Mouse (Mus musculus): Measurements from ENCODE around the gene 9030612E09Rik. TPM values are rescaled to one million over a fixed set of nuclear protein-coding genes. Genes with fewer than 3 reads are reported as not detected.
A peak's percentile ranks its signal among the peaks of the same experiment; 100 is the strongest.

The 9030612E09Rik gene
- polyA plus RNA-seq, 1 experiment from 2014 or later = 0.62 TPM

GRCm38 (mm10) chr10:43175156-43175601 is 675 bp downstream of the 9030612E09Rik start:
- 4% methylated on average over 18 of the region's 18 CpGs for WGBS
- Histone ChIP-seq H3K9me3 (replicated peaks; ENCODE audit: low read length) (no peaks in the 10 kb centered on the region), H3K9ac (ENCODE audit: low read depth, low read length) (peak overlapping the region; percentile 69), H3K36me3 (ENCODE audit: insufficient read depth, low read length) (no peaks in the 10 kb centered on the region), H3K27ac (no peak overlapping the region), H3K4me1 (replicated peaks; ENCODE audit: insufficient read depth, low read length) (no peaks in the 10 kb centered on the region), H3K4me2 (ENCODE audit: low read length) (peak overlapping the region; percentile 98), H3K4me3 (replicated peaks; ENCODE audit: low read depth, low read length) (peak overlapping the region; percentile 82), H3K27me3 (ENCODE audit: insufficient read depth, low read length) (peaks cover 11% of the 10 kb centered on the region)
- ATAC-seq (replicated peaks; ENCODE audit: low FRiP score, low read depth) (no peak), DNase-seq (ENCODE audit: low spot score) (no peak)
- TF ChIP-seq CTCF (IDR thresholded peaks at IDR 0.05; ENCODE audit: low read depth) = no peak

- no peak overlapping the region for H3K4me3 ChIP-seq (replicated peaks; ENCODE audit: low read depth, low read length)
- H3K27ac ChIP-seq = no peak overlapping the region
- no peak overlapping the region for H3K4me2 ChIP-seq (ENCODE audit: low read length)
- DNase-seq (ENCODE audit: low spot score) (no peak), ATAC-seq (replicated peaks; ENCODE audit: low FRiP score, low read depth) (no peak)
- H3K36me3 ChIP-seq (ENCODE audit: insufficient read depth, low read length) = no peaks in the 10 kb centered on the region
- no peak overlapping the region for H3K9ac ChIP-seq (ENCODE audit: low read depth, low read length)
- no peaks in the 10 kb centered on the region; the same call in none of the 2 replicates for H3K27me3 ChIP-seq (ENCODE audit: insufficient read depth, low read length)
- 43% methylated on average over 5 of the region's 5 CpGs for WGBS
- H3K4me1 ChIP-seq (replicated peaks; ENCODE audit: insufficient read depth, low read length) = no peaks in the 10 kb centered on the region
- no peak for TF ChIP-seq CTCF (IDR thresholded peaks at IDR 0.05; ENCODE audit: low read depth)
- H3K9me3 ChIP-seq (replicated peaks; ENCODE audit: low read length) = no peaks in the 10 kb centered on the region
These were observed 5.9 kb downstream of the 9030612E09Rik start for GRCm38 (mm10) chr10:43180313-43180912.

- no peaks in the 10 kb centered on the region for H3K27me3 ChIP-seq (ENCODE audit: insufficient read depth, low read length)
- WGBS = 88% methylated on average over 2 of the region's 2 CpGs
- no peak for TF ChIP-seq CTCF (IDR thresholded peaks at IDR 0.05; ENCODE audit: low read depth)
- no peaks in the 10 kb centered on the region for H3K36me3 ChIP-seq (ENCODE audit: insufficient read depth, low read length)
- DNase-seq (ENCODE audit: low spot score) (no peak), ATAC-seq (replicated peaks; ENCODE audit: low FRiP score, low read depth) (no peak)
- H3K9ac ChIP-seq (ENCODE audit: low read depth, low read length) = no peak overlapping the region
- H3K27ac ChIP-seq = no peak overlapping the region
- H3K9me3 ChIP-seq (replicated peaks; ENCODE audit: low read length) = no peaks in the 10 kb centered on the region
- H3K4me1 ChIP-seq (replicated peaks; ENCODE audit: insufficient read depth, low read length) = no peaks in the 10 kb centered on the region
- H3K4me3 ChIP-seq (replicated peaks; ENCODE audit: low read depth, low read length) = no peak overlapping the region
- H3K4me2 ChIP-seq (ENCODE audit: low read length) = no peak overlapping the region
These were observed 25.7 kb downstream of the 9030612E09Rik start for GRCm38 (mm10) chr10:43200206-43200605.

- Histone ChIP-seq H3K27ac (no peak overlapping the region), H3K9ac (ENCODE audit: low read depth, low read length) (no peak overlapping the region), H3K9me3 (replicated peaks; ENCODE audit: low read length) (no peaks in the 10 kb centered on the region), H3K4me1 (replicated peaks; ENCODE audit: insufficient read depth, low read length) (no peaks in the 10 kb centered on the region), H3K36me3 (ENCODE audit: insufficient read depth, low read length) (no peaks in the 10 kb centered on the region), H3K4me3 (replicated peaks; ENCODE audit: low read depth, low read length) (no peak overlapping the region), H3K27me3 (ENCODE audit: insufficient read depth, low read length) (no peaks in the 10 kb centered on the region), H3K4me2 (ENCODE audit: low read length) (no peak overlapping the region)
- 75% methylated on average over 3 of the region's 3 CpGs for WGBS
- DNase-seq (ENCODE audit: low spot score) = no peak
- ATAC-seq (replicated peaks; ENCODE audit: low FRiP score, low read depth) = no peak
- TF ChIP-seq CTCF (IDR thresholded peaks at IDR 0.05; ENCODE audit: low read depth) = no peak
These were observed 29.4 kb downstream of the 9030612E09Rik start for GRCm38 (mm10) chr10:43203865-43204264.

- DNase-seq (ENCODE audit: low spot score) = no peak
- ATAC-seq (replicated peaks; ENCODE audit: low FRiP score, low read depth) = no peak
- Histone ChIP-seq H3K36me3 (ENCODE audit: insufficient read depth, low read length) (no peaks in the 10 kb centered on the region), H3K27me3 (ENCODE audit: insufficient read depth, low read length) (no peaks in the 10 kb centered on the region), H3K9ac (ENCODE audit: low read depth, low read length) (no peak overlapping the region), H3K27ac (no peak overlapping the region), H3K4me3 (replicated peaks; ENCODE audit: low read depth, low read length) (no peak overlapping the region), H3K4me1 (replicated peaks; ENCODE audit: insufficient read depth, low read length) (no peaks in the 10 kb centered on the region), H3K9me3 (replicated peaks; ENCODE audit: low read length) (no peaks in the 10 kb centered on the region), H3K4me2 (ENCODE audit: low read length) (no peak overlapping the region)
- WGBS = 49% methylated on average over 6 of the region's 6 CpGs
- TF ChIP-seq CTCF (IDR thresholded peaks at IDR 0.05; ENCODE audit: low read depth) = peak; percentile 50
These were observed 37.4 kb downstream of the 9030612E09Rik start for GRCm38 (mm10) chr10:43211866-43212265.

GRCm38 (mm10) chr10:43217361-43217900 is 42.9 kb downstream of the 9030612E09Rik start:
- Histone ChIP-seq H3K9me3 (replicated peaks; ENCODE audit: low read length) (no peaks in the 10 kb centered on the region), H3K4me1 (replicated peaks; ENCODE audit: insufficient read depth, low read length) (0 out of 2 replicates have a peak, but pooled peaks cover 2% of the 10 kb centered on the region), H3K9ac (ENCODE audit: low read depth, low read length) (no peak overlapping the region), H3K4me2 (ENCODE audit: low read length) (no peak overlapping the region), H3K4me3 (replicated peaks; ENCODE audit: low read depth, low read length) (no peak overlapping the region), H3K36me3 (ENCODE audit: insufficient read depth, low read length) (no peaks in the 10 kb centered on the region), H3K27me3 (ENCODE audit: insufficient read depth, low read length) (no peaks in the 10 kb centered on the region), H3K27ac (no peak overlapping the region)
- TF ChIP-seq CTCF (IDR thresholded peaks at IDR 0.05; ENCODE audit: low read depth) = no peak
- 91% methylated on average over 13 of the region's 13 CpGs for WGBS
- no peak for DNase-seq (ENCODE audit: low spot score)
- no peak for ATAC-seq (replicated peaks; ENCODE audit: low FRiP score, low read depth)

All from kidney, postnatal 0 days (tissue).